Mouse (Mus musculus): ENCODE measurements around the gene Sf3b1. TPM values are rescaled to one million over a fixed set of nuclear protein-coding genes. Genes with fewer than 3 reads are reported as not detected.
"Not testable (repeated sequence)": the region's sequence is repeated elsewhere in the genome, so short reads cannot be mapped to it uniquely, and the experiment has no call there.

Gene Sf3b1
- total RNA-seq, 2 experiments from 2014 or later, result 190 to 193 TPM

GRCm38 (mm10) chr1:55028512-55029249 is 1.4 kb upstream of the Sf3b1 start:
- DNase-seq, result no peak
- intact Hi-C loops (cut with DNase I), result no loop called here

- no peak for DNase-seq
- intact Hi-C loops (cut with DNase I), result no loop called here
Observed at GRCm38 (mm10) chr1:55027966-55028365, 685 bp upstream of the Sf3b1 start.

- no peak for DNase-seq
- intact Hi-C loops (cut with DNase I), result no loop called here
Observed at GRCm38 (mm10) chr1:55026444-55027252, 633 bp downstream of the Sf3b1 start.

GRCm38 (mm10) chr1:55025656-55026430 is 1.4 kb downstream of the Sf3b1 start:
- DNase-seq, result no peak
- intact Hi-C loops (cut with DNase I), result no loop called here

- intact Hi-C loops (cut with DNase I), result no loop called here
Observed at GRCm38 (mm10) chr1:55021907-55022306, 5.4 kb downstream of the Sf3b1 start.

GRCm38 (mm10) chr1:55012513-55012912 is 14.8 kb downstream of the Sf3b1 start:
- DNase-seq, result no peak
- intact Hi-C loops (cut with DNase I), result loop anchor here (10.0 kb wide), 1 partner anchor 72 kb away; the partner anchor contains the start of genes Hspd1 and Hspe1

More at GRCm38 (mm10) chr1:55021907-55022306, 5.4 kb downstream of the Sf3b1 start:
- no peak for DNase-seq

- DNase-seq; intact Hi-C loops (cut with DNase I): not testable (repeated sequence)
Observed at GRCm38 (mm10) chr1:55008313-55008712, 19.0 kb downstream of the Sf3b1 start.

GRCm38 (mm10) chr1:54993581-54993980 is 33.7 kb downstream of the Sf3b1 start:
- DNase-seq, result no peak
- intact Hi-C loops (cut with DNase I), result loop anchor here (5.0 to 10.0 kb wide), 2 partner anchors 84 to 449 kb away; no protein-coding TSS in a partner anchor

- intact Hi-C loops (cut with DNase I), result loop anchor here (10.0 kb wide), 1 partner anchor 551 kb away; the partner anchor contains the start of gene Gtf3c3
- no peak for DNase-seq
Observed at GRCm38 (mm10) chr1:54986248-54986647, 41.0 kb downstream of the Sf3b1 start.

- no peak for DNase-seq
- intact Hi-C loops (cut with DNase I), result loop anchor here (10.0 kb wide), 1 partner anchor 551 kb away; the partner anchor contains the start of gene Gtf3c3
Observed at GRCm38 (mm10) chr1:54985831-54986230, 41.5 kb downstream of the Sf3b1 start.

- DNase-seq, result no peak
- intact Hi-C loops (cut with DNase I), result loop anchor here (10.0 kb wide), 1 partner anchor 549 kb away; the partner anchor contains the start of gene Gtf3c3
Observed at GRCm38 (mm10) chr1:54984154-54984553, 43.1 kb downstream of the Sf3b1 start.

- intact Hi-C loops (cut with DNase I), result loop anchor here (10.0 kb wide), 1 partner anchor 549 kb away; the partner anchor contains the start of gene Gtf3c3
- DNase-seq, result no peak
Observed at GRCm38 (mm10) chr1:54983339-54983738, 43.9 kb downstream of the Sf3b1 start.

- DNase-seq, result no peak
- intact Hi-C loops (cut with DNase I), result loop anchor here (10.0 kb wide), 1 partner anchor 548 kb away; the partner anchor contains the start of gene Gtf3c3
Observed at GRCm38 (mm10) chr1:54982636-54983035, 44.6 kb downstream of the Sf3b1 start.

- no peak for DNase-seq
- intact Hi-C loops (cut with DNase I), result loop anchor here (5.0 to 10.0 kb wide), 4 partner anchors 147 to 425 kb away; partner anchors contain the start of gene Pgap1
Observed at GRCm38 (mm10) chr1:54979226-54979984, 47.9 kb downstream of the Sf3b1 start.

GRCm38 (mm10) chr1:54971687-54972404 is 55.4 kb downstream of the Sf3b1 start:
- DNase-seq, result no peak
- intact Hi-C loops (cut with DNase I), result loop anchor here (10.0 kb wide), 2 partner anchors 217 to 417 kb away; partner anchors contain the start of gene Pgap1

- intact Hi-C loops (cut with DNase I), result no loop called here
- DNase-seq, result no peak
Observed at GRCm38 (mm10) chr1:54966858-54967257, 60.4 kb downstream of the Sf3b1 start.

GRCm38 (mm10) chr1:54965159-54965995 is 61.9 kb downstream of the Sf3b1 start:
- no peak for DNase-seq
- intact Hi-C loops (cut with DNase I), result no loop called here

- DNase-seq, result no peak
- intact Hi-C loops (cut with DNase I), result no loop called here
Observed at GRCm38 (mm10) chr1:54961724-54962123, 65.6 kb downstream of the Sf3b1 start.
